Mouse (Mus musculus): ENCODE data around the gene Mip.

DNA sequence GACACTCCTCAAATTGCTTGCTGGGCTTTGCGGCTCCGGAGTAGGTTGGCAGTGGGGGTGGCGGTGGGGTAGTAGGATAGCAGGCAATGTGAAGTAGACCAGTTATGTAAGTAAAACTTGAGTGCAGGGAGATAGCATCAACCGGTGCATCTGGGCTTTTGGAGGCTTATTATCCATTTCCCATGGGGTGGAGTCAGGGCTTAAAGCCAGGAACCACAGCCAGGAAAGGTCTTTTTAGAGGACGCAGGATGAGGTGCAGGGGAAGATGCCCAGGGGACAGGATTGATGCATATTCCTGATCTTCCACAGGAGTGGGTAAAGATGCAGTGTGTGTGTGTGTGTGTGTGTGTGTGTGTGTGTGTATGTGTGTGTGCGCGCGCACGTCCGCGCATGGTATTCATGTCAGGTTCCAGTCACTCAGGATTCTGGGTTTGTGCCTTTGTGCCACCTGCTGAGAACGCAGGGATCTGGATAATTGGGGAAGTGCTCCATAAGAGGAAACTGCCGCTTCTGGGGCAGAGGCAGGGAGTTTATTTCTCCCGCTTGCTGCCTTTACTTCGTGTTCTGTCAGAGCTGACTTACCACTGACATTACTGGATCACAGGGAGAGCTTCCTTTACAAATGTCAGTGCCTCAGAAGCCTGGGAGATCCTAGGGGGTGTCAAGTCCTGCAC lies 12.3 kb downstream of the Mip start:
- TF ChIP-seq CHD2 (IDR thresholded peaks at IDR 0.05; ENCODE audit: low read depth, low read length), result no peak
- TF ChIP-seq ZNF384 (IDR thresholded peaks at IDR 0.05; ENCODE audit: low read depth, low read length), result no peak
- TF ChIP-seq MAFK (IDR thresholded peaks at IDR 0.05; ENCODE audit: insufficient read depth, low read depth, low read length), result no peak

All from ES-E14 (cell line).